In genomic region chr9:116136146-116136545, GRCm38 (mm10) we compare ENCODE assay signal across 14 mouse cellular contexts.
"Had no signal": no experiment of that assay in that cellular context is flagged by ENCODE, and none has a peak within 500 bp of the region (broad histone marks: within the 10 kb centered on the region; RNA-seq: fewer than 3 reads in every experiment).

No protein-coding gene starts in this region.

- H3K4me3 ChIP-seq: limb, embryonic 13.5 days; liver, embryonic 13.5 days; megakaryocyte, embryonic 14.5 days; midbrain, embryonic 15.5 days; neural tube, embryonic 13.5 days had no signal

- H3K27me3 ChIP-seq: limb, embryonic 13.5 days; liver, embryonic 13.5 days; midbrain, embryonic 15.5 days; neural tube, embryonic 13.5 days had no signal

- H3K9ac ChIP-seq: limb, embryonic 13.5 days; liver, embryonic 13.5 days; midbrain, embryonic 15.5 days; neural tube, embryonic 13.5 days had no signal

- H3K27ac ChIP-seq: limb, embryonic 13.5 days; liver, embryonic 13.5 days; midbrain, embryonic 15.5 days; neural tube, embryonic 13.5 days had no signal

- H3K9me3 ChIP-seq: limb, embryonic 13.5 days; liver, embryonic 13.5 days; megakaryocyte, embryonic 14.5 days; midbrain, embryonic 15.5 days; neural tube, embryonic 13.5 days had no signal

- H3K4me2 ChIP-seq: limb, embryonic 13.5 days; liver, embryonic 13.5 days; midbrain, embryonic 11.5 days; midbrain, embryonic 15.5 days; neural tube, embryonic 13.5 days had no signal

- ATAC-seq: midbrain, embryonic 15.5 days had no signal

- H3K4me1 ChIP-seq: midbrain, embryonic 15.5 days had no signal

- DNase-seq: kidney, adult 18-20 months; kidney, postnatal 10 days; liver, embryonic 13.5 days; lung, adult 2 months; lung, postnatal 10 days; lung, postnatal 4 days; retina, postnatal 1 day; right cerebral cortex, postnatal 4 days; spleen, adult 18-20 months had no signal

- H3K36me3 ChIP-seq: midbrain, embryonic 15.5 days; neural tube, embryonic 13.5 days had no signal
